Mouse (Mus musculus): ENCODE data around the gene Abcd2. TPM values are rescaled to one million over a fixed set of nuclear protein-coding genes. Genes with fewer than 3 reads are reported as not detected.

The Abcd2 gene
- total RNA-seq, 2 experiments from 2014 or later, result 2.4 to 2.7 TPM

DNA sequence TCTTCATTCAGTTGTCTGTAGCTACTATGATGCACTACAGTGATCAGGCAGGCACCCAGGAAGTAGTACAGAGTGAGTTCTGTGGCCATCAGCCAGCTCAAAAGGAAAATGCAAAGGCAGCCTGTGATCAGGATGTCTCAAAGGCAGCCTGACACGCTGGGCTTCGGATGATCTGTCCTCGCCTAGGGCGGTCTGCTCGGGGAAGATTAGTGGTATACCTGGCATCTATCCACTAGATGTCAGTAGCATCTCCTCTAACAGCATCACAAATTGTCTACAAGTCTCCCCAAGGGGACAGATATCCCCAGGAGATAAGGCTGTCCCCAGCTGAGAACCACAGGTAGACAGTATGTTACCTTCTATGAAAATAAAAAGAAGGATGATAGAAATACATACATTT is 26.6 kb downstream of the Abcd2 start:
- intact Hi-C loops (cut with DNase I), result loop anchor here (2.0 kb wide), 1 partner anchor 126 kb away; no protein-coding TSS in a partner anchor
- DNase-seq, result peak; percentile 7

DNA sequence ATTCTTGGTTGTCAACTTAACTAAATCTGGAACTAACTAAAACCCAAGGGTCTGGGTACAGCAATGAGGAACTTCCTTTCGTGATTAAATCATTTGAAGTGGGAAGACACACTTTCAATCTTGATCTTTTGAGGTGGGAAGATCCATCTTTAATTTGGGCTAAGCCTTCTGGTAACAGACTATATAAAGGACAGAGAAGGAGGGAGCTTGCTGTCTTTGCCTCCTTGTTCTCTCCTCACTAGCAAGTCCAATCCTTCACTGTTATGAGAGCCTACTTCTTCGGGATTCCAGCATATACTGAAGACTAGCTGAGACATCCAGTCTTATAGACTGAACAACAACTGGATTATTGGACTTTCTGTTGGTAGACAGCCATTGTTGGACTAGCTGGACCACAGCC is 28.1 kb downstream of the Abcd2 start:
- intact Hi-C loops (cut with DNase I), result no loop called here
- DNase-seq, result no peak

DNA sequence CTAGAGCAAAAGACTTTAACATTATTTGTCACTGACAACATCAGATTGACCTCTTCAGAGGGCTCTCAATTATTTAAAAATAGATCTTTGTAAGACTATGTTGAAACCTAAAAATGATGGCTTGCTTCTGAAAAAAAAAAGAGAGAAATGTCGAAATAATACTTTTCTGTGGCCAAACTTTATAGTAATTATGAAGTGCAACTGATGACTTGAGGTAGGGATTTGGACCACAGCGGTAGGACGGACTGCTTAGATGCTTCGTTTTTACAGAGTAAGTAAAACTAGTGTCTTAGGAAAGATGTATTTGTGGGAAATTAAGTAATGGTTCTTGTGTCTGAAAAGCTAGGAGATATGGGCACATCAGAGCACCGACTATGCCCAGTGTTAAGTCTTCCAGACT is 30.4 kb downstream of the Abcd2 start:
- DNase-seq, result no peak
- intact Hi-C loops (cut with DNase I), result no loop called here

DNA sequence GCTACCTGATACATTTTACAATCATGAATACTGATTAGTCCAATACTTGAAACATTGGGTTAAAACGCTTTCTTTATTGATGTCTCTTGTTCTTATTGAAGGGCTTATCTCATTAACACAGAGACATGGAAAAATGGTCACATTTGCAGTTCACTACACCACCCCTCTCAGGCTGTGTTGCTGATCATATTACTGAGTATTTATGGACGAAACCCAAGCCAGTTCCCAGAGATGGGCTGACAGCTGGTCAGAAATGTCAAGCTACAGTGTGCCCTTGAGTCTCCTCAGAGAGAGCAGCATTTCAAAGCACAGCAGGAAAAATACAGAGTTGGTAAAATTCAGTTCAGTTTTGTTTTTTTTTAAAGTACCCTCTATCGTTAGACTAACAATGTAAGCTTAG is 38.3 kb downstream of the Abcd2 start:
- intact Hi-C loops (cut with DNase I), result no loop called here
- DNase-seq, result no peak

DNA sequence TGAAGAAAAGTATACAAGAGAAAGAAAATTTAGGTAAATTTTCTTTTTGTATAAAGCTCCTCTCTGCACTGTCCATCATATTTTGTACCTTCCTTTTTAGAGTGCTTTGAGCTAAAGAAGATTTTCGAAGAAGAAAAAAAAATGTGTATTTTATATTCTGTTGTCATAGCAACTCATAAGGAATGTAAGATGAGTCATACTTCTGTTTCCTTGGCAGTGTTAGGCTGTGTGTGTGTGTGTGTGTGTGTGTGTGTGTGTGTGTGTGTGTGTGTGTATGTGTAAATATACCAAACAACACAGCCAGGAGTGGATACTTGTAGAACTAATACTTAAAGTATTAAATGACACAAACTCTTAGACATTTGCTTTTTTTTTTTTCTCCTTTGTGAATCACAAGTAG is 39.0 kb downstream of the Abcd2 start:
- DNase-seq, result peak; percentile 9 to 32
- intact Hi-C loops (cut with DNase I), result no loop called here

DNA sequence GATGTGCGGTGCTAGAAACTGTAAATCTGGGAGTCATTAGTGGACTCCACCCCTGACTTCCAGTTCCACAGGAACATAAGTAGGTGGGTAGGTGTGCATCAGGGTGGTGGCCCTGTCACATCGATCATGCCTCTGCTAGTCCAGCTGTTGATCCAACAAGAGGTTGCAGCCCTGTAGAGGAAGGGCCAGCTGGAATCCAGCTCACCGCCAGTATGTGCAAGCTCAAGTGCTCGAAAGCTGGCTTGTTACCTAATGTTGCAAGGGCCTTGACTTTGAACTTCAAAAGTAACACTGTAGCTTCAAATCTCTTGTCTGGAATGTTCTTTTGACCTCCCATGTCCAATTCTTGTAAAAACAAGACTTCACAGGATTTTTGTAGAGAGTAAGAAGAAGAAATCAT is 67.0 kb downstream of the Abcd2 start:
- intact Hi-C loops (cut with DNase I), result no loop called here

DNA sequence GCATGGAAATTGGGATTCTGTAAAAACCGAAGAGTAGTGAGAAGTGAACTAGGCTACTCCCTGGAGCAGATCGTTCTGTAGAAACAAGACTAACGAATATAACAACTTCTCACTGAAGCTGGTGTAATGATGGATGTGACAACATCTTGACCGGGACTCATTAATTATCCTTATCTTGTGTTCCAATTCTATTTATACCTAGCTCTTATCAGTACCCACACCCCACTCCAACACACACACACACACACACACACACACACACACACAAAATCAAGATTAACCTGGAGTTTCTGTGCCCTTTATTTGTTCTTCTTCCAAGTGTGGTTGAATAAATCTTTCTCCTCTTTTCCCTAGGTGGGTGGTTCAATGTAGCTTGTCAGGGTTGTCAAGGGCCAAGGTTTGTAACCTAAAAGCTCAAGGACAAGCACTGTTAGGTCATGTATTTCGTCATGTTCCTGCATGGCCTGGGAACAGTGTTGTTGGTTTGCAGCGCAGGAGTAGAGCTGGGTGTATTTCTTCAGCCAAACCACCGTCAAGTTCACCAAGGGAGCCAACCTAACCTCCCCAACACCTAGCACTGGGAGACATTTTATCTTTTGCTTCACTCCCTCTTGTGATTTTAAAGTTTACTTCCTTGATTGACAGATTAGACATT is 78.9 kb downstream of the Abcd2 start:
- intact Hi-C loops (cut with DNase I), result no loop called here
- DNase-seq, result no peak

More for the DNA sequence above, 67.0 kb downstream of the Abcd2 start:
- DNase-seq, result no peak

DNA sequence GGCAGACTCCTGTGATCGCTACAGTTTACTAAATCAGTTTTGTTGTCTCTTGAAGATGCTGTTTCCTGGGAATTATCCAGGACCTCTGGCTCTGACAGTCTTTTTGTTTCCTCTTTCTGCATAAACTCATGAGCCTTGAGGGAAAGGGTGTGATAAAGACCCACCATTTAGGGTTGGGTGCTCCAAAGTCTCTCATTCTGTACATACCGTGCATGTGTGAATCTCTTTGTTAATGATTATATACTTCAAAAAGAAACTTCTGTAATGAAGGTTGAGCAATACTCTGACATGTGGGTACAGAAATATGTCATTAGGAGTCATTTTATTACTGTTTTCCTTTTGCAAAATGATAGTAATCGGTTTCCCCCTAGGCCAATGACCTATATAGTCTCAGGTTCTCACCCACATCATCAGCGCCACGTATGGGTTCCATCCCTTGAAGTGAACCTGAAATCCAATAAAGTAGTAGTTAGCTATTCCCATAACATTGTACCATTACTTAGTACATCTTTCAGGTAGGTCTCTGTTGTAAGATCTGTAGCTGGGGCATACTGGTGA is 83.4 kb downstream of the Abcd2 start:
- no peak for DNase-seq
- intact Hi-C loops (cut with DNase I), result no loop called here

DNA sequence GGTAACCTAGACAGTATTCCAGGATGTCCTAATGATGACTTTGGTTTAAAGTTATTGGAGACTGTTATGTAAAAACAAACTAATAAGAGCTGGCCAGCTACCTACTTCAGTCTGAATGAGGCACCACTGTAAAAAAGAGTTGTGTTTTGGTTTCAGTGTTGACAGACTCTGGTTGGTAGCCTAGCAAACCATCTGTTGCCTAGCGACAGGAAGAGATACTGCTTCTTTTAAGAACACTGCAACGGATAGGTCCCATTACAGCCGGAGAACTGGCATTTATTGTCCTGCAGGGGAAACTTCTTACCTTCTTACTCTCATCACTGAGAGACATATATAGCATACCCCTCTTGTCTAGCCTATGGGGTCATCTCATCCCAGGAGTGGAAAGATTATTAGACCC is 86.7 kb downstream of the Abcd2 start:
- DNase-seq, result peak; percentile 29 to 33
- intact Hi-C loops (cut with DNase I), result no loop called here

DNA sequence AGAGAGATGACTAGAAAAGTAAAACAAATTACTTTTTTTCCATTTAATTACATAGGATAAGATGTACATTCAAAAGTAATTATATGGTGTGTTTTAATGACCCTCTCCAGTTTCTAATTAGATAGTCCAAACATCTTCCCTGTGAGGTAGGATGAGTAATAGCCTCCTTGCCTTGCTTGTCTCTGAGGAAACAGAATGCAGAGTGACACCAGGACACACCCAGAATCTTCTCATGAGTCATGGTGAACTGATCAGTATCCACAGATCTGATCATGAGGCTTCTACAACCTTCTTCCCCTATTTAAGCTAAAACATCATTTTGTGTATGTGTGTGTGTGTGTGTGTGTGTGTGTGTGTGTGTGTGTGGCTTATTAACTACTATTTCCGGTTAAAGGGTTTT is 87.3 kb downstream of the Abcd2 start:
- intact Hi-C loops (cut with DNase I), result no loop called here
- DNase-seq, result no peak

DNA sequence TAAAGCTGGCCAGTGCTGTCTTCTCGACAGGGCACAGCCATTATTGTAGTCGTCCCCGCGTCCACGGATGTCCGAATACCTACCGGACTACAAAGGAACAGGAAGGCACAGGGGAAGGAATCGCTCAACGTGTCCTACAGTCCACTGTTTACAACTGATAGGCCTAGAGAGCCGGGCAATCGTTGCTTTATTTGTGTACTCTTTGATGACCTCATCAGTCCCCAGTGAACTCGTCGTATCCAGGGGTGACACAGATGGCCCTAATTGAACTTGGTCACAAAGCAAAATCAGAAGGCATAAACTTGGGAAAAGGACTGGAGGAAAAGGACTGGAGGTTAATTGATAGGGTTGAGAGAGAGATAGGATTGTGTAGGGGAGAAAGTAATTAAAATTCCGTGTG is 87.8 kb downstream of the Abcd2 start:
- DNase-seq, result no peak
- intact Hi-C loops (cut with DNase I), result no loop called here

DNA sequence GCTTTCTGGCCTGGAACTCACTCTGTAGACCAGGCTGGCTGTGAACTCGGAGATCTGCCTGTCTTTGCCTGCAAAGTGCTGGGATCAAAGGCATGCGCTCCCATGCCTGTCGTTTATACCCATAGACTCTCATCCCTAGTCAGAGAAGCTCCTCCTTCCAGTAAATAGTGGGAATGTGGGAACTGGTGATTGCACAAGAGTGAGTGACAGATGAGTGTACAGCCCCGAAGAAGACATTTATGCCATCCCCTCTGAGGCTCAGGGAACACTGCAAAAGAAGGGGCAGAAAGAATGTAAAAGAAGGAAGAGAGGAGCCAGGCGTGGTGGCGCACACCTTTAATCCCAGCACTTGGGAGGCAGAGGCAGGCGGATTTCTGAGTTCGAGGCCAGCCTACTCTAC is 88.3 kb downstream of the Abcd2 start:
- no peak for DNase-seq
- intact Hi-C loops (cut with DNase I), result no loop called here

DNA sequence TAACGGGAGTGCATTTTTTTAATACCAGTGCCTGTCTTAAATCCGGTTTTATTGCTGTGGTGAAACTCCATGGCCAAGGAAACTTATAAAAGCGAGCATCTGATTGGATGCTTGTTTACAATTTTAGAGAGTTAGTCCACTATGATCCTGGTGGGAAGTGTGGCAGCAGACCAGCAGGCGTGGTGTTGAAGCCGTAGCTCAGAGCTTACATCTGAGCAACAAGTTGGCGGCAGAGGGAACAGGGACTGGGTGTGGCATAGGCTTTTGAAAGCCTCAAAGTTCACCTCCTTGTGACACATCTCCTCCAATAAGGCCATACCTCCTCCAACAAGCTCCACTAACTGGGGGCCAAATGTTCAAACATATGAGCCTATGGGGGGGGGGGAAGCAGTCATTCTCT is 95.0 kb downstream of the Abcd2 start:
- intact Hi-C loops (cut with DNase I), result no loop called here
- DNase-seq, result no peak

Other genes with a start within 250 kb of the Abcd2 start
- 1 to 10 TPM; 7.6 to 8.0 TPM for gene Kif21a, start 141.9 kb downstream of the Abcd2 start, total RNA-seq (2021)
- not detected for gene CN725425, start 7.7 kb upstream of the Abcd2 start, total RNA-seq (2021)

Measured in heart, postnatal 10 days (tissue).